Mouse (Mus musculus) left cerebral cortex, adult 9 months (tissue): ENCODE measurements around the gene Actb.
A peak's percentile ranks its signal among the peaks of the same experiment; 100 is the strongest.

Experiments used
- DNase-seq, 2 experiments: peaks; one replicate each; pipeline ENCODE4 v3.0.0; 2022; ENCODE audit warnings: low spot score in 2 of 2

The Actb gene

DNA sequence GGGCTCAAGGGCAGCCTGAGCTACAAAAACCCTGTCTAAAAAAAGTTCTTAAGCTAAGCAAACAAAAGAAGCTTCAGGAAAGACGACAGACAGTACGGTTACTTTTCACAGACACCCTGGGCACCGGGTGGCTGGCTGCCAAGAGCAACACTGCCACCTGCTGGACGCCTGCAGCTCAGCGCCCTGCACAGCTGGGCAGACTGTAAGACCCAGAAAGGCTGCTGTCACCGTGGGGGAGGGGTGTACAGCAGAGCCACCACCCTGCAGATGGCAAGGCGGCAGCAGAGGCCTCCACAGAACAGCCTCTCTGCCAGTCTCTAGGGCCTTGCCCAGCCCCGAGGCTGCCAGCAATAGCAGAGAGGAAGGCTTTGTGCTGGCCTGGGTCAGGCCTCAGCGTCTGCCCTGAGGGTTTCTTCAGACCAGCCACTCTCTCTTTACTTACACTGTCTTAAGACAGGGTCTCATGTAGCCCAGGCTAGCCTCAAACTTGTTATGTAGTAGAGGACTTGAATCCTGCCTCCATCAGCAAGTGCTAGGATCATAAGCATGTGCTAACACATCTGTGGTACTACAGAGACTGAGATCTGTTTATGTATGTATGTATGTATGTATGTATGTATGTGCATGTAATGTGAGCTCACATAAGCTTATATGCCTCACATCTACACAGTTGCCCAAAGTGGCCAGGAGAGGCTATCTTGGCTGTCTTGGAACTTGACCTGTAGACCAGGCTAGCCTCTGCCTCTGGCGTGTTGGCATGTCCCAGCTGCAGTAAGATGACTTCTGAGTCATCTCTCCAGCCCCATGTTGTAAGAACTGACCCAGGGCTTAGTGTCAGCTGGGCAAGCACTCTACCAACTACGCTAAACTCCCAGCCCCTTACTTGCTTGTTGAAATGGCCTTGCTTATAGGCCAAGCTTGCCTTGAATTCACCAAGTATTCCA lies 28.9 kb downstream of the Actb start:
- DNase-seq: peak; percentile 80 to 91

- DNase-seq: no peak
These were observed 29.7 kb downstream of the Actb start for GRCm38 (mm10) chr5:142876896-142877295.

- DNase-seq: no peak
These were observed 31.0 kb downstream of the Actb start for GRCm38 (mm10) chr5:142875513-142875905.

- DNase-seq: no peak
These were observed 31.6 kb downstream of the Actb start for GRCm38 (mm10) chr5:142874791-142875512.

DNA sequence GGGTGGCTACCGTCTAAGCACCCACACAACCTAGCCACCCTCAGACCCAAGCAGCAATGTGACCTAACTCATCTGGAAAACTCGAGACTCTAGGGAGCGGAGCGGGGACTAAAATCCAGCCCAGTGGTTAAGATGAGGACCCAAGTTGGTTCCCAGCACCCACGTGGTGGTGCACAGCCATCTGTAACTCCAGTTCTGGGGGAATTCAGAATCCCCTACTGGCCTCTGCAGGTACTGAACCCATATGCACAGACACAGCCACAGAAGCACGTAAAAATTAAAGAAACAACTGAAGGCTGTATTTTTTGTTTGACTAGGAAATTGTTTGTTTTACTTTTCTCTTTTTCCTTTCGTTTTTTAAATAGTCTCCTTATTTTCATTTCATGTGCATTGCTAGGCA lies 32.8 kb downstream of the Actb start:
- DNase-seq: no peak

DNA sequence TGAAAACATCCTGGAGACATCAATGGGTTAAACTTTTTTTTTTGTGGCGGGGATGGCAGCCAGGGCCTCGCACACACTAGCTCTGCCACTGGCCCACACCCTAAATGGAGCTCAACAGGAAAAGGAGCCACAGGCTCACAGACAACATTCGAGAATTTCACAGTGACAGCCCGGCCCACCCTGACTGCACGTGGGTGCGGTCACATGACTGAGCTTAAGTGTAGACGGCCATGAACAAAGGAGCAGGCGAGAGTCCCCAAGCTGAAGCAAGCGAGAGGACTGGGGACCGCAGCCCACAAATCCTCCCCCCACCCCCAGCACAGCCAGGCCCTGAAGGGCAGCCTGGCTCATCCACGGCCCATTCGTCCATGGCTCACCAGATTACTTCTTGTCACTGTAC lies 34.8 kb downstream of the Actb start:
- DNase-seq: no peak

DNA sequence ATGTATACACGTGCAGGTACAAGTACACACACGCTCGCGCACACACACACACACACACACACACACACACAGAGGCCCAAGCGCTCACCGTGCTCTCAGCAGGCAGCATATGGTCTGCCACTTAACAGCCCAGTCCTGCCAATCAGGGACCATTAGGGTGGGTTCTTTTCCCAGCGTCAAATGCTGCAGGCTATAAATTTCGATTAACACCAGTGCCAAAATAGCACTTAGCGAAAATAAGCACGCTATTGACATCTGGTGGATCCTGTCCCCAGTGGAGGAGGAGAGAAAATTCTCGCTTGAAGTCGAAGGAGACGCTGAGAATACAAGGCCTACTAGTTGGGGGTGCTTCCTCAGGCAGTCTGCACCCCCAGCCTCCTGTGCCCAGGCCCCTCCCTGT lies 37.1 kb downstream of the Actb start:
- DNase-seq: no peak

GRCm38 (mm10) chr5:142857763-142858229 lies 48.8 kb downstream of the Actb start:
- DNase-seq: peak in 1 of 2 experiments; percentile 76

DNA sequence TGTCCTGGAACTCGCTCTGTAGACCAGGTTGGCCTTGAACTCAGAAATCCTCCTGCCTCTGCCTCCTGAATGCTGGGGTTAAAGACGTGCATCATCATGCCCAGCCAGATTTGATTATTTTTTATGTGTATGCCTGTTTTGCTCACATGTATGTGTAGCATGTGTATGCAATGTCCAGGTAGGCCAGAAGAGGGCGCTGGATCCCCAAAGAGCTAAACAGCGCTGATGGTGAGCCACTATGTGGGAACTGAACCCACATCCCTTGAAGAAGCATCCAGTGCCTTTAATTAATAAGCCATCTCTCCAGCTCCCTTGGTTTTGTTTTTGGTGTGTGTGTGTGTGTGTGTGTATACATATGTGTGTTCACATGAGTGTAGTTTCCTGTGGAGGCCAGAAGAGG lies 50.1 kb downstream of the Actb start:
- DNase-seq: no peak

DNA sequence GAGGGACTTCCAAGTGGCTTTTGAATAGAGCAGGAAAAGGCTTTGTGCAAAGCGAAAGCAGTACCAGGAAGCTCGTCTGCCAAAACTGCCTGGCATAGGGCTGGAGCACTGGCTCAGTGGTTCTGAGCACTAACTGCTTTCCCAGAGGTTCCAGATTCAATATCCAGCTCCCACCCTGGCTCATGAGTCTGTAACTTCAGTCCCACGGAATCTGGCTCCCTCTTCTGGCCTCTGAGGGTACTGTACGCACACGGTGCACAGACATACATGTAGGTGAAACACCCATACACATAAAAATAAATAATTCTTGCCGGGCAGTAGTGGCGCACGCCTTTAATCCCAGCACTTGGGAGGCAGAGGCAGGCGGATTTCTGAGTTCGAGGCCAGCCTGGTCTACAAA lies 51.7 kb downstream of the Actb start:
- DNase-seq: peak in 1 of 2 experiments; percentile 43

- no peak for DNase-seq
These were observed 53.0 kb downstream of the Actb start for GRCm38 (mm10) chr5:142853585-142853984.
